Mouse (Mus musculus) skeletal muscle tissue, adult 2 months (tissue): ENCODE measurements around the gene Rcn2.
A peak's percentile ranks its signal among the peaks of the same experiment; 100 is the strongest.
"Not testable (repeated sequence)": the region's sequence is repeated elsewhere in the genome, so short reads cannot be mapped to it uniquely, and the experiment has no call there.

ENCODE experiments used
- DNase-seq: peaks from one replicate; pipeline ENCODE4 v3.0.0-alpha.2; 2012; ENCODE audit warnings: low read depth, low spot score

The Rcn2 gene

GRCm38 (mm10) chr9:56041372-56042180, at the start of gene Rcn2:
TSS of gene Rcn2 (plus strand) at chr9:56041845.
- peak; percentile 90 for DNase-seq

DNA sequence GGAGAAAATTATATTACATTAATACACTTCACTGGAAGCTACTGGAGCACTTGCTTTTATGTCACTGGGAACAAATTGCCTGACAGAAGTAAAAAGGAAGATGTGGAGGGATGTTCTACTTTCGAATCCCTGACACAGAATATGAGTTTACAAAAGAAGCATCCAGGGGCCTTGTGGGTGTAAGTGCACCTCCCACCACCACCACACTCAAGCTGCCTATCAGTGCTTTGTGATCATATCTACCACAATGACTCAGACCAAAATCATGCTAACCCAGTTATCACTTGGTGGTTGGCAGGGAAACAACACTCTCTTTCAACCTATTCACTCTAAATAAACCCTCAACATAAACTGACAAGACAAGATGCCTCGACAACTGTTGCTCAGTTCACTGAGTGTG, 37.0 kb upstream of the Rcn2 start:
- not testable (repeated sequence) for DNase-seq

DNA sequence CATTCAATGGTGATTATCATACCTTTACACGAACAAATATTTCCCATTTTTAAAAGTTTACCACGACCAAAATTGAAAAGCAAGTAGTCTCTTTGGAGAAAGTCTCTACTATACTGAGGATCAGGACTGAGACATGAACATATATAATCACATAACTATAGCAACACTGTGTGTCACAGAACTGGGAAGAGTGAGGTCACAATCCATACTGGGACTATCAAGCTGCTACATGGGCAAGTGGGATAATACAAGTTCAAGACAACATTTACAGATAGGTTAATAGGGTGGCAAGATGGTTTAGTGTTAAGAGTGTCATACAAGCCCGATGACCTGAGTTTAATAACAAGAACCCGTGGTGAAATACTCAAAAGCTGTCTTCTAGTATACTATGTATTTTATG, 31.2 kb upstream of the Rcn2 start, which contains the start of gene 4930563M21Rik:
TSS of gene 4930563M21Rik (minus strand) at position 101 of the 400 bp plus-strand sequence.
- DNase-seq: no peak

- DNase-seq: no peak
Observed at GRCm38 (mm10) chr9:56024772-56025171, 16.9 kb upstream of the Rcn2 start.

DNA sequence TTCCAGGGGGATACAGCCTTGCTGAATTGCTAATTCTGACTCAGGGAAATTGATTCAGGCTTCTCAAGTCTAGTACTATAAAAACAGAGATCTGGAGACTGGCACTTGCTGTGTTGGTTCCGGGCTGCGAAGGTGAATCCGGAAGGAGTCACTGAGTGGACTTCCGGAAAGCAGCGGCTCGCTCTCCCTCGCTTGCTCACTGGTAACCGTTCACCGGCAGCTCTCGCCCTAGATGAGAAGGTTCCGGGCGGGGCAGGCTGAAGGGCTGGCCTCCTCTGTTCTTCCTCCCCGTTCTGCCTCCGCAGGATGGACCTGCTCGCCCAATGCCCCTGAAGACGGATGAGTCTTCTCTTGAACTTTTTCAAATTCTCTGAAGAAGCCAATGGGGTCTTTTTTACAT, 14.4 kb upstream of the Rcn2 start:
- DNase-seq: no peak

DNA sequence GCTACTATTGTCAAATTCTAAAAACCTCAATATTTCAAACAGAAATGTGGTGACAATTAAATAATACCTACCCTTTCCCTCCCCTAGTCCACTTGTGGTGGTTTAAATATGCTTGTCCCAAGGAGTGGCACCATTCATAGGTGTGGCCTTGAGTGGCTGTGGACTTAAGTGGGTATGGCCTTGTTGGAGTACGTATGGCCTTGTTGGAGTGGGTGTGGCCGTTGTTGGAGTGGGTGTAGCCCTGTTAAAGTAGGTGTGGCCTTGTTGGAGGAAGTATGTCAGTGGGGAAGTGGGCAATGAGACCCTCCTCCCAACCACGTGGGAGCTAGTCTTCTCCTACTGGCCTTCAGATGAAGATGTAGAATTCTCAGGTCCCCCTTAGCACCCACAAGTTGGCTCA, 9.4 kb upstream of the Rcn2 start:
- DNase-seq: no peak

GRCm38 (mm10) chr9:56042181-56042621, 556 bp downstream of the Rcn2 start:
- DNase-seq: no peak

DNA sequence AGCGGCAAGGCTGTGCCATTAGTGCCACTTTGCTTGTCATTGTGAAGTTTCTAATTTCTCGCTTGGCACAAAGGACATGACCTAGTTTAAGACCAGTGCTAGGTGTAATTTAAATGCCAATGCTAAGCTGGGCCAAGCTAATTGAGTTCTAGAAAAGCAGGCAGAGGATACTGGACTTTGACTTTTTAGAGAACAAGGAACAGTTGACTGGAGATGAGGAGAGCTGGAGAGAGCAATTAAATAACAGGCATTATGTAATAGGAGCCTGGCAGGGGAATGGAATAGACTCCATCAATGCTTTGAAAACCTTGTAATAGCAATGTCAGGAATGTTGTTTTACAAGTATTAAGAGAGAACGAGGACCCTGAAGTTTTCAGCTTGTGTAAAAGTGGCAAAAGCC, 12.2 kb downstream of the Rcn2 start:
- DNase-seq: no peak

DNA sequence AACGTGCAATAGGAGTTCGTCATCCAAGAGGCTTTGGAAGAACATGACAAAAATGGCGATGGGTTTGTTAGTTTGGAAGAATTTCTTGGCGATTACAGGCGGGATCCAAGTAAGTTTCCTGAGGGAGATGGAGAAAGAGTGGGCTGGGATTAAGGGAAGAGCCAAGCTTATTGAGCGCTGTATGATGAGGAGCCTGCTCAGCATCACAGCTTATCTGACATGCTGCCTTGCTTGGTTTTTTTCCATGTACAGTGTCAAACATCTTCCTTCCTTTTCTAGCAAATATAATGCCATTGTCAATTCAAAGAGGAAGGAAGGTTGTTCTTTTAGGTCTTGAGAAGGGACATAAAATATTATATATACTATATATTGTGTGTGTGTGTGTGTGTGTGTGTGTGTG, 14.5 kb downstream of the Rcn2 start:
- DNase-seq: no peak

- no peak for DNase-seq
Observed at GRCm38 (mm10) chr9:56062336-56062735, 20.7 kb downstream of the Rcn2 start.

GRCm38 (mm10) chr9:56065011-56065410, 23.4 kb downstream of the Rcn2 start:
- no peak for DNase-seq

GRCm38 (mm10) chr9:56067964-56068363, 26.3 kb downstream of the Rcn2 start:
- no peak for DNase-seq

- no peak for DNase-seq
Observed at GRCm38 (mm10) chr9:56068630-56069029, 27.0 kb downstream of the Rcn2 start.

DNA sequence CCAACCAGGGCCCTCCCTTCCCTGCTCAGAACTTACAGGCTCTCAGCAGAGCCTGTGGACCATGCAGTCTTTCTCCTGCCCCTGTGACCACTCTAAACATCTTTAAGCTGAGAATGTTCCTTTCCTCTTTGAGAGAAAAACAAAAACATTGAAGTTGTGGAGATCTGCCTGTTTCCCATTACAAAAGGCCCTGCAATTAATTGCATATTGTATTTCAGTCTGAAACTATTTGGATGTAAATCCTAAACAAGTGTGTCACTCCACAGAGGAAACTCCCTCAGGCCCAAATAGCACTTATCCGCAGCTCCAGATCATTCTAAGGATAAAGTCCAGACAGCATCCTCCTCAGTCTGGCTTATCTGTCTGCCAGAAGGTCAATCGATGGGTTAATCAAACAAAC, 31.2 kb downstream of the Rcn2 start:
- DNase-seq: no peak

DNA sequence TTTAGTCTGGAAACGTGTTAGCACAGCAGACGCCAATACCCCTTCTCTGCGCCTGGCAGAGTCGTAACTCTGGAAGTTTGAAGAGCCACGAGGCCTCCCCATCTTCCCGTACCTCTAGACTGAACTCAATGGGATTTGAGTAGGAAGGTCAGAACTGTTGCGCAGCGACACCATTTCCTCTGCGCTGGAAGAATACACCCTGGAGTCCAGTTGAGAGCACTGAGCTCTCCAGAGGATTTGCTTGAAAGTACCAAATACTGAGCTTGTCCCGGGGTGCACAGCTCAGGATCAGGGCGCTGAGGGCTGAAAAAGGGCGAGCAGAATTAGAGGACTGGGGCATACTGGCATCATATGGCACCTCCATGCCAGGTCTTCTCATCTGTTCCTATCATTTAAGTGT, 33.2 kb downstream of the Rcn2 start:
- DNase-seq: no peak

GRCm38 (mm10) chr9:56075264-56075663, 33.6 kb downstream of the Rcn2 start:
- peak; percentile 87 for DNase-seq

DNA sequence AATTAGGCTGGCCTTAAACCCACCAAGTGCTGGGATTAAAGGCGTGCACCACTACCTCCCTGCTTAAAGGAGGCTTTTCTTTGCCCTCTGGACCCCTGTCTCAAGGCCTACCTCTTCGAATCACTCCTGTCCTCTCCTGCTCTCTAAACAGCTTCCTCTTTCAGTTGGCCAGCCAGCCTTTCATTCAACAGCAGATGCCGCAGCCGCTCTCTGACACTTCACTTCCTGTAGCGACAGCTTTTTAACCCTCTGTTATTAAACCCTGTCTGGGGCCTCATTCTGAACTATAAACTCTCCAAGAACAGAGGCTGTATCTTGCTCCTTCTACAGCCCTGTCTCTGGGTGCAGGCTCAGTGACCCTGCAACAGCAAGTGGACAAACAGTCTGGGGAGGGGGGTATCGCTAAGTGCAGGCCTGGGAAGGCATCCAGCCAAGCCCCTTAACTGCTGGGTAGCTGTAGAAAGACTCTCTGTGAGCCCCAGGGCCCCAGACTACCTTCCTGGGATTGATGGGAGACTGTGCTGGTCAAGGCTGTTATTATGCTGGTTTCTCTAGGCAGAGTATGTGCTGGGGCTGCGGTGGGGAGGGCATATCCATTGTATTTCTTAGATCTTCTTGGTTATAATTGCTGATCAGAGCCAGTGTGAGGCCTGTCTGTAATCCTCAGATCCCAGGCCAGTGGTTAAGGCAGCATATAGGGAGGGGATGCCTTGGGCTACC, 34.4 kb downstream of the Rcn2 start:
- DNase-seq: no peak

GRCm38 (mm10) chr9:56079587-56079986, 37.9 kb downstream of the Rcn2 start:
- no peak for DNase-seq

GRCm38 (mm10) chr9:56086524-56086923, 44.9 kb downstream of the Rcn2 start:
- DNase-seq: no peak

- peak; percentile 67 for DNase-seq
Observed at GRCm38 (mm10) chr9:56089778-56090520, 48.3 kb downstream of the Rcn2 start, which contains the start of gene Pstpip1. TSS of gene Pstpip1 (plus strand) at chr9:56089962.

- no peak for DNase-seq
Observed at GRCm38 (mm10) chr9:56090546-56091225, 49.0 kb downstream of the Rcn2 start.
